Mouse (Mus musculus): ENCODE data around the gene Ribc2. TPM values are rescaled to one million over a fixed set of nuclear protein-coding genes. Genes with fewer than 3 reads are reported as not detected.

Ribc2 gene
- polyA plus RNA-seq, 2 experiments: not detected

- no peaks in the 10 kb centered on the region for H3K27me3 ChIP-seq (ENCODE audit: control insufficient read depth, insufficient read depth, low read length)
- H3K4me2 ChIP-seq (ENCODE audit: low read depth): no peak overlapping the region
- no peaks in the 10 kb centered on the region for H3K4me1 ChIP-seq (replicated peaks; ENCODE audit: control insufficient read depth in 2 of 2, insufficient read depth in 2 of 2, low read length in 1 of 2)
- 62% methylated on average over 7 of the region's 7 CpGs for WGBS (ENCODE audit: insufficient replicate concordance)
- no peak for ATAC-seq (ENCODE audit: insufficient read depth)
- H3K4me3 ChIP-seq (ENCODE audit: insufficient read depth in 1 of 2, low read depth in 2 of 2, low read length in 2 of 2): no peak overlapping the region
- H3K27ac ChIP-seq: no peak overlapping the region
- no peaks in the 10 kb centered on the region for H3K9me3 ChIP-seq (ENCODE audit: control insufficient read depth, low read length)
- DNase-seq (ENCODE audit: low read depth in 3 of 3, low spot score in 3 of 3): no peak
- TF ChIP-seq CTCF (IDR thresholded peaks at IDR 0.05; ENCODE audit: low read depth) (no peak), EP300 (IDR thresholded peaks at IDR 0.05; ENCODE audit: low read depth) (no peak)
- no peaks in the 10 kb centered on the region for H3K36me3 ChIP-seq (replicated peaks; ENCODE audit: control insufficient read depth, insufficient read depth, low read depth)
- no peak overlapping the region for H3K9ac ChIP-seq (replicated peaks)
Observed at GRCm38 (mm10) chr15:85186916-85187315, 55.0 kb downstream of the Ribc2 start.

DNA sequence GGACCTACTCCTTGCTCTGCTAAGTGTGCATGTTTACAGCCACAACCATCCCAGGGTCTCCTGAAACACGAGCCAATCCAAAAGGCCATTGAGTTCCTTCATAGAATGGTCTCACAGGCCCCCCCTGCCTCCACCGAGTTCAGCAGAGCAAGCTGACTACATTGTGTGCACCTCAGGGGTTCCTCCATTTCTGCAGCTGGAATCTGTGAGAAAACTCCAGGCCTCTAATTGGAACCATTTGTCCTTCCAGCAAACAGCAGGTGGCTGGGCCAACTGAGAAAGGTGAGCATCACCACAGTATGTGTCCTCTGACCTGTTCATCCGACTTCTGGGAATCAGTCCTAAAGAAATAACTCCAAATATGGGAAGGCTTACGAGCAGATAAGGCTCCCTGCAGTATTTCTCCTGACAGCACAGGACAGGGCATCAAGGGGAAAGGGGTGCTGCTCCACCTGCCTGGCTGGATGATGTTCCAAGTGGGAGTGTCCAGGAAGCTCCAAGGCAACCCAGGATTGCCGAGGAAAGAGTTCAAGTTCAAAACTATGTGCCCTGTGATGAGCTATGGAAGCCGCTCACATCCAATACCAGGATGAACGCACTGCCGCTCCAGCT, 56.4 kb downstream of the Ribc2 start:
- Histone ChIP-seq H3K4me1 (replicated peaks; ENCODE audit: control insufficient read depth in 2 of 2, insufficient read depth in 2 of 2, low read length in 1 of 2) (no peaks in the 10 kb centered on the region), H3K36me3 (replicated peaks; ENCODE audit: control insufficient read depth, insufficient read depth, low read depth) (no peaks in the 10 kb centered on the region), H3K4me2 (ENCODE audit: low read depth) (no peak overlapping the region), H3K9me3 (ENCODE audit: control insufficient read depth, low read length) (no peaks in the 10 kb centered on the region), H3K27ac (no peak overlapping the region), H3K27me3 (ENCODE audit: control insufficient read depth, insufficient read depth, low read length) (no peaks in the 10 kb centered on the region), H3K9ac (replicated peaks) (no peak overlapping the region), H3K4me3 (ENCODE audit: insufficient read depth in 1 of 2, low read depth in 2 of 2, low read length in 2 of 2) (no peak overlapping the region)
- DNase-seq (ENCODE audit: low read depth in 3 of 3, low spot score in 3 of 3): no peak
- WGBS (ENCODE audit: insufficient replicate concordance): 48% methylated on average over 8 of the region's 8 CpGs
- ATAC-seq (ENCODE audit: insufficient read depth): no peak
- TF ChIP-seq EP300 (IDR thresholded peaks at IDR 0.05; ENCODE audit: low read depth) (no peak), CTCF (IDR thresholded peaks at IDR 0.05; ENCODE audit: low read depth) (no peak)

Other genes starting within 250 kb of the Ribc2 start
- 0.29 and 0.47 TPM in 2 replicates for gene Gm29666, start 212.0 kb upstream of the Ribc2 start, polyA plus RNA-seq (2012; rRNA removed)
- 0.16 and 0.17 TPM in 2 replicates for gene Gm29666, start 212.0 kb upstream of the Ribc2 start, polyA plus RNA-seq (2014; fragmentation: Nextera tagmentation; extraction: Ambion mirVana)
- 7.1 and 11.8 TPM in 2 replicates for gene Nup50, start 208.7 kb upstream of the Ribc2 start, polyA plus RNA-seq (2012; rRNA removed)
- 22.7 and 23.7 TPM in 2 replicates for gene Nup50, start 208.7 kb upstream of the Ribc2 start, polyA plus RNA-seq (2014; fragmentation: Nextera tagmentation; extraction: Ambion mirVana)
- gene 5031439G07Rik, start 143.5 kb upstream of the Ribc2 start, polyA plus RNA-seq (2012; rRNA removed): 1.7 and 1.8 TPM in 2 replicates
- gene 5031439G07Rik, start 143.5 kb upstream of the Ribc2 start, polyA plus RNA-seq (2014; fragmentation: Nextera tagmentation; extraction: Ambion mirVana): 1.2 and 1.4 TPM in 2 replicates
- gene Upk3a, start 114.9 kb upstream of the Ribc2 start, polyA plus RNA-seq (2012; rRNA removed): 0.04 TPM in 1 of 2 replicates, not detected in the other
- 0.13 TPM in 1 of 2 replicates, not detected in the other for gene Upk3a, start 114.9 kb upstream of the Ribc2 start, polyA plus RNA-seq (2014; fragmentation: Nextera tagmentation; extraction: Ambion mirVana)
- gene Fam118a, start 103.1 kb upstream of the Ribc2 start, polyA plus RNA-seq (2012; rRNA removed): 1.6 and 2.8 TPM in 2 replicates
- gene Fam118a, start 103.1 kb upstream of the Ribc2 start, polyA plus RNA-seq (2014; fragmentation: Nextera tagmentation; extraction: Ambion mirVana): 5.0 and 5.9 TPM in 2 replicates
- 0.04 and 0.25 TPM in 2 replicates for gene Smc1b, start 114 bp upstream of the Ribc2 start, polyA plus RNA-seq (2012; rRNA removed)
- 0.25 and 0.43 TPM in 2 replicates for gene Smc1b, start 114 bp upstream of the Ribc2 start, polyA plus RNA-seq (2014; fragmentation: Nextera tagmentation; extraction: Ambion mirVana)
- 5.2 and 5.4 TPM in 2 replicates for gene Fbln1, start 73.9 kb downstream of the Ribc2 start, polyA plus RNA-seq (2012; rRNA removed)
- 4.9 and 6.0 TPM in 2 replicates for gene Fbln1, start 73.9 kb downstream of the Ribc2 start, polyA plus RNA-seq (2014; fragmentation: Nextera tagmentation; extraction: Ambion mirVana)
- gene Atxn10, start 204.2 kb downstream of the Ribc2 start, polyA plus RNA-seq (2012; rRNA removed): 24.5 and 35.0 TPM in 2 replicates
- 69.1 and 71.0 TPM in 2 replicates for gene Atxn10, start 204.2 kb downstream of the Ribc2 start, polyA plus RNA-seq (2014; fragmentation: Nextera tagmentation; extraction: Ambion mirVana)